Comparison of ENCODE assay signal across 24 mouse cellular contexts in the genomic region with DNA sequence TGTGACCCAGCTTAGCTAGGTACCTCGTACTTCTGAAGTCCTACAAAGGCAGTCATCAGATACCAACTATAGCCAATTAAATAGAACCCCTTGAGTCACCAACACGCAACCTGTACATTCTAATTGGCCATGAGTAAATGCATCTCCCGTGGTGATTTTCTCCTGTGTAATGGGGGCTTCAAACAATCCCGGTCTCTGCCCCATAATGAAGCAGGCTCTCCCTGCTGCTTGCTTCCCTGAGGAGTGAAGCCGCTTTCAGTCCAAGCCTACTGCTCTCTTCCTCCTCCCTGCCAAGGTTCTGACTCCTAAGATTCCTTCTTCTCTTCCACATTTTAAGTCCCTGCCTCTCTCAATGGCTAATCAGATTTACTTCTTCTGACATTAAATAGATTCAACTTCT.
DNase-seq lines count a peak whose midpoint lies in the region; ATAC-seq and TF ChIP-seq lines count a peak whose summit lies in the region.
"Had no signal": no experiment of that assay in that cellular context is flagged by ENCODE, and none has a peak within 500 bp of the region (broad histone marks: within the 10 kb centered on the region; RNA-seq: fewer than 3 reads in every experiment).

No protein-coding gene starts in this region.

- ATAC-seq in forebrain, embryonic 11.5 days (replicated peaks; ENCODE audit: low FRiP score), result peak; percentile 78
- ATAC-seq in forebrain, embryonic 14.5 days, result peak; percentile 37; the same call in 1 of the 2 replicates
- ATAC-seq in heart, embryonic 11.5 days (replicated peaks; ENCODE audit: insufficient number of reproducible peaks, low FRiP score, low TSS enrichment), result no peak
- ATAC-seq: intestine, postnatal 0 days; Patski had no signal

- H3K27me3 ChIP-seq in forebrain, embryonic 11.5 days (ENCODE audit: control insufficient read depth, insufficient read depth, low read length), result no peaks in the 10 kb centered on the region
- no peaks in the 10 kb centered on the region for H3K27me3 ChIP-seq in forebrain, embryonic 14.5 days (replicated peaks; ENCODE audit: control insufficient read depth, insufficient read depth, low read length)
- no peaks in the 10 kb centered on the region for H3K27me3 ChIP-seq in heart, embryonic 11.5 days (ENCODE audit: control insufficient read depth, insufficient read depth, low read length)
- H3K27me3 ChIP-seq: CH12.LX; hindbrain, embryonic 12.5 days; hindbrain, embryonic 15.5 days; Patski had no signal

- 52% methylated on average over 5 of the region's 5 CpGs for WGBS in forebrain, embryonic 11.5 days
- WGBS in forebrain, embryonic 14.5 days, result 16% methylated on average over 5 of the region's 5 CpGs
- WGBS in heart, embryonic 11.5 days (ENCODE audit: insufficient replicate concordance), result 85% methylated on average over 5 of the region's 5 CpGs

- peak overlapping the region; percentile 20; the same call in 1 of the 2 replicates for H3K27ac ChIP-seq in gastrocnemius, adult 2 months
- H3K27ac ChIP-seq in forebrain, embryonic 11.5 days (ENCODE audit: low read depth, low read length), result no peak overlapping the region
- no peak overlapping the region for H3K27ac ChIP-seq in forebrain, embryonic 14.5 days (ENCODE audit: low read depth, low read length)
- H3K27ac ChIP-seq in heart, embryonic 11.5 days (ENCODE audit: low read depth, low read length), result no peak overlapping the region
- H3K27ac ChIP-seq: heart, adult 2 months; heart, embryonic 10.5 days; hindbrain, embryonic 12.5 days; hindbrain, embryonic 15.5 days had no signal

- H3K4me3 ChIP-seq in gastrocnemius, adult 2 months, result no peak overlapping the region
- no peak overlapping the region for H3K4me3 ChIP-seq in forebrain, embryonic 11.5 days (ENCODE audit: low read depth, low read length)
- no peak overlapping the region for H3K4me3 ChIP-seq in forebrain, embryonic 14.5 days (ENCODE audit: low read depth, low read length)
- H3K4me3 ChIP-seq in heart, embryonic 11.5 days (ENCODE audit: low read depth, low read length), result no peak overlapping the region
- H3K4me3 ChIP-seq: heart, adult 2 months; heart, embryonic 10.5 days; hindbrain, embryonic 12.5 days; hindbrain, embryonic 15.5 days had no signal

- H3K4me1 ChIP-seq in forebrain, embryonic 11.5 days (replicated peaks; ENCODE audit: control insufficient read depth, insufficient read depth, low read length), result no peaks in the 10 kb centered on the region; the same call in 1 of the 2 replicates
- H3K4me1 ChIP-seq in forebrain, embryonic 14.5 days (ENCODE audit: control insufficient read depth, insufficient read depth, low read length), result no peaks in the 10 kb centered on the region
- no peaks in the 10 kb centered on the region for H3K4me1 ChIP-seq in heart, embryonic 11.5 days (ENCODE audit: control insufficient read depth, insufficient read depth, low read length)
- H3K4me1 ChIP-seq: heart, embryonic 10.5 days; hindbrain, embryonic 12.5 days; hindbrain, embryonic 15.5 days had no signal

- no peaks in the 10 kb centered on the region for H3K36me3 ChIP-seq in forebrain, embryonic 11.5 days (ENCODE audit: control insufficient read depth, insufficient read depth, low read length)
- no peaks in the 10 kb centered on the region for H3K36me3 ChIP-seq in forebrain, embryonic 14.5 days (ENCODE audit: control insufficient read depth, insufficient read depth, low read length)
- no peaks in the 10 kb centered on the region for H3K36me3 ChIP-seq in heart, embryonic 11.5 days (ENCODE audit: control insufficient read depth, insufficient read depth, low read length)
- H3K36me3 ChIP-seq: G1E; heart, embryonic 10.5 days; hindbrain, embryonic 12.5 days; hindbrain, embryonic 15.5 days had no signal

- no peak for DNase-seq in gastrocnemius, adult 2 months
- no peak for DNase-seq in gastrocnemius, postnatal 14 days
- DNase-seq in forebrain, embryonic 11.5 days (ENCODE audit: low spot score), result no peak
- peak; percentile 41 for DNase-seq in forebrain, embryonic 14.5 days (ENCODE audit: low spot score)
- DNase-seq in forelimb bud, embryonic 11.5 days (ENCODE audit: low read depth, low spot score), result peak; percentile 24
- DNase-seq in adrenal gland, postnatal 4 days (ENCODE audit: low spot score in 2 of 2), result no peak
- no peak for DNase-seq in right cerebral cortex, postnatal 36 days (ENCODE audit: low spot score in 2 of 2)
- DNase-seq: adrenal gland, adult 2 months; adrenal gland, postnatal 14 days; B cell, adult 2 months; cerebellum, adult 18-20 months; cerebellum, adult 9-10 months; cerebellum, postnatal 14 days; gastrocnemius, postnatal 25 days; heart, adult 2 months; kidney, adult 2 months had no signal

- intact Hi-C loops in gastrocnemius, adult 2 months (cut with DNase I), result no loop called here
- intact Hi-C loops in gastrocnemius, postnatal 14 days (cut with DNase I; ENCODE audit: low total_unique reads), result no loop called here

- no peaks in the 10 kb centered on the region for H3K9me3 ChIP-seq in forebrain, embryonic 11.5 days (ENCODE audit: control insufficient read depth, low read length)
- no peaks in the 10 kb centered on the region for H3K9me3 ChIP-seq in forebrain, embryonic 14.5 days (replicated peaks; ENCODE audit: control insufficient read depth, low read length)
- H3K9me3 ChIP-seq in heart, embryonic 11.5 days (replicated peaks; ENCODE audit: control insufficient read depth, low read length), result no peaks in the 10 kb centered on the region
- H3K9me3 ChIP-seq: heart, embryonic 10.5 days; hindbrain, embryonic 12.5 days; hindbrain, embryonic 15.5 days had no signal

- no peak overlapping the region for H3K9ac ChIP-seq in forebrain, embryonic 11.5 days (ENCODE audit: low read length)
- H3K9ac ChIP-seq in forebrain, embryonic 14.5 days (ENCODE audit: low read length), result no peak overlapping the region
- H3K9ac ChIP-seq in heart, embryonic 11.5 days (ENCODE audit: low read depth, low read length), result no peak overlapping the region
- H3K9ac ChIP-seq: hindbrain, embryonic 12.5 days; hindbrain, embryonic 15.5 days had no signal

- no peak overlapping the region for H3K4me2 ChIP-seq in forebrain, embryonic 11.5 days (ENCODE audit: low read depth, low read length, severe bottlenecking)
- H3K4me2 ChIP-seq in forebrain, embryonic 14.5 days (ENCODE audit: low read length), result no peak overlapping the region
- H3K4me2 ChIP-seq in heart, embryonic 11.5 days, result no peak overlapping the region
- H3K4me2 ChIP-seq: hindbrain, embryonic 12.5 days; hindbrain, embryonic 15.5 days had no signal

- no peak for TF ChIP-seq CTCF in gastrocnemius, adult 2 months (IDR thresholded peaks at IDR 0.05)

Comparison
In these comparisons a context has a peak if more than half of its experiments do, and no peak if none do; other contexts are left out.
1. DNase-seq: peak in forebrain, embryonic 14.5 days (single experiment) and forelimb bud, embryonic 11.5 days (single experiment); none in gastrocnemius, adult 2 months (single experiment), gastrocnemius, postnatal 14 days (single experiment), forebrain, embryonic 11.5 days (single experiment), adrenal gland, postnatal 4 days (0 of 2) and right cerebral cortex, postnatal 36 days (0 of 2).